Mouse (Mus musculus) hematopoietic stem cell, adult 5-6 weeks (primary cell): ENCODE results near the gene Tmem259. TPM values are rescaled to one million over a fixed set of nuclear protein-coding genes. Genes with fewer than 3 reads are reported as not detected.

Source experiments
- ATAC-seq, 2 experiments: fragments of 125-278 bp in 1 of 2; replicated peaks in 1 of 2; 2 replicates each; pipeline ENCODE4 v1.8.0; 2016 to 2017; ENCODE audit warnings: inconsistent platforms in 2 of 2, mild to moderate bottlenecking in 2 of 2, moderate number of reproducible peaks in 2 of 2, low read depth in 1 of 2, moderate TSS enrichment in 1 of 2; ENCODE audit not compliant: low FRiP score in 2 of 2, poor library complexity in 2 of 2, severe bottlenecking in 2 of 2, insufficient read depth in 1 of 2, low TSS enrichment in 1 of 2
- total RNA-seq: library from RNA; stranded (forward); fragments of 172-1452, 232-1000 nt; gene quantifications from 2 replicates; pipeline ENCODE4 v1.2.3, GENCODE M21; 2017

The Tmem259 gene
- total RNA-seq = 47.4 and 59.9 TPM in 2 replicates

DNA sequence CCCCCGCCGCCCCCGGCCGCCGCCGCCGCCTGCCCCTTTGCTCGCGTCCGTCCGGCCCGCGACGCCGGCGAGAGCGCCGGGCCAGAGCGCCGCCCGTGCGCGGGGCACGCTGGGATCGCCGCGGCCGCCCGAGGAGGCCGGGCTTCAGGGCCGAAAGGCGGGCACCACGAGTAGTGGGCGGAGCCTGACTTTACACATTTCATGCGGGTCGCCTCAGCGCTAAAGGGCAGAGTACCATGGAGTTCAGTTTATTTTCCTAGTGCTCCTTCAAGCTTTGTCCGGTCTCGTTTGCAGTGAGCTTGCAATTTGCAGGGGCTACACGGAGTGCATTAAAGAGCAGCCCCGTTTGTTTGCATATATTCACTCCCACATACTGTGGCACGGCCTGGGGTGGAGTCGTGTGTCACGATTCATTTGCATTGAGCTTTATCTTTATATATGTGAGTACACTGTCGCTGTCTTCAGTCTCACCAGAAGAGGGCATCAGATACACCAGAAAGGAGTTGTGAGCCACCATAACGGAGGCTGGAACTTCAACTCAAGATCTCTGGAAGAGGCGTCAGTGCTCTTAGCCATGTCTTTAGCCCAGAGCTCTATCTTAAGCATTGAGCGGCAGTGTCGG, at the start of gene Tmem259:
Tmem259 (minus strand) TSS at position 136 of the 622 bp plus-strand sequence.
- ATAC-seq = peak; percentile 36 to 40

DNA sequence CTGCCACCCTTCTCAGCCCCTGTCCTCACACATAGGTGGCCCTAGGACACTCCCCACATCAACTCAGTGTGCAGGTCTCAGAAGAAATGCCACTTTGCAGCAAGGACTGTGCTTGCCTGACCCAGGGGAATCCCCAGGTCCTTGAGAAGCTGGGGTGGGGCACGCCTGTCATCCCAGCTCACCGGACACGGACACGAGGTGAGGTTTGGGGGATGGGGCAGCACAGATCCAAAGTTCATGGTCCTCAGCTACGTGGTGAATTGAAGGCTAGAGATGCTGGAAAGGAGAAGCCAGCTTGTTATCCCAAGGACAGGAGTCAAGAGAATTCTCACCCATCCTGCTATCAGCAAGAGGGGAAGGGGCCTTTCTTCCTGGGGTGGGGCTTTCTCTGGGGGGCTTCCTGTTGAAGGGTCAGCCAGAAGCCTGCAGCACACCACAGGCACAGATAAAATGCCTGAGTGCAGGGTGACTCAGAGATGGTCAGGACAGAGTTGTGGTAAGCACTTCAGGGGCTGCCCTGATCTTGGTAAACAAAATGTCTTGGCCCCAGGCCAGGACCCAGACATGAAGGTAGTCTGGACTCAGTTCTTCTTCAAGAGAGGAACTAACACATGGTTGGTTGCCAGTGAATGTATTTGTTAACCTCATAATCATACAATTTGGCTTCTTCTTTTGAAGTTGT, 48.8 kb upstream of the Tmem259 start:
- ATAC-seq = peak; percentile 37 to 56

DNA sequence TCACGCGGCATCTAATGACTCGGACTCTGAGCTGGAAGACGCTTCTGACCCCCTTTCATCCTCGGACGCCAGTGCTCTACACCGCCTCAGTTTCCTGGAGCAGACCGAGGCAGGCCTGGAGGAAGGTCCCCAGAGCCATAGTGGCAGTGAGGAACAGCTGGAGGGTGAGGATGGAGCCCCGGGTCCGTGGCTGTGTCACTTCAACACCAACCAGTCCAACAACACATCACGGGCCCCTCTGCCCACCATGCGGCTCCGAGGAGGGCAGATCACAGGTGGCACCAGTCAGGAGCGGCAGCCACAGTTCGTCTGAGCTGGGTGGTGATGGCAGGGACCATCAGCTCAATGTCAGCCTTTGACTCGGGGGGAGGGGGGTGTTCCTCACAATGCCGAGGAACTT, 46.6 kb upstream of the Tmem259 start:
- no peak for ATAC-seq

DNA sequence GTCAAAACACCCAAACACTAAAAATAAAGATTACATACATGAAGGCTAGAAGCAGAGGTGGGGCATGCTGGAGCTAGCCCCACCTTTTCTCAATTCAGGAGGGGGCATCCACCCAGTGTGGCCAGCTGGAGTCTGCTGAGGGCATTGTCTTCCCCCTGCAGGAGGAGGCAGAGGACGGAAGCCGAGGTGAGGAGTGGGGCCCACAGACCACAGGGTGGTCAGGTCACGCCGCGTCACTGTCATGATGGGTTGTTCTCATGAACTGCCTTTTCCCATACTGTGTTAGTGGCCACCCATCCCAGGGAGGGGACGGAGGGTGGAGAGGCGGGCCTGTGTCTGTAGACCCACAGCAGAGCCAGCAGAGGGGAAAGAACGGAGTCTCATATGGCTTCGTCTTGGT, 46.1 kb upstream of the Tmem259 start:
- 0 out of 4 replicates have a peak, but pooled peaks of 1 of the 2 experiments have one; percentile 2 for ATAC-seq

DNA sequence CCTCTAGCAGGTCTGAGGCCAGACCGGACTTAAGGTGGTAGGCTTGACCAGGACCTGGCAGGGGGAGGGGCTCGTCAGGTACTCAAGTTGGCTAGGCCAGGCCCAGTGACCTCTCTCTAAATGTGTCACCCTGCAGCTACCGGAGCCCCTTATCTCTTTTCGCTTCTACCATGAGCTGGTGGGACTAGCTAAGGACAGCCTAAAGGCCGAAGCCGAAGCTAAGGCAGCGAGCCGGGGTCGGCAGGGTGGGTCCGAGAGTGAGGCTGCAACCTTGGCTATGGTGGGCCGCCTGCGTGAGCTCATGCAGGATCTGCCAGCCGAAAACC, 44.4 kb upstream of the Tmem259 start:
- no peak for ATAC-seq

DNA sequence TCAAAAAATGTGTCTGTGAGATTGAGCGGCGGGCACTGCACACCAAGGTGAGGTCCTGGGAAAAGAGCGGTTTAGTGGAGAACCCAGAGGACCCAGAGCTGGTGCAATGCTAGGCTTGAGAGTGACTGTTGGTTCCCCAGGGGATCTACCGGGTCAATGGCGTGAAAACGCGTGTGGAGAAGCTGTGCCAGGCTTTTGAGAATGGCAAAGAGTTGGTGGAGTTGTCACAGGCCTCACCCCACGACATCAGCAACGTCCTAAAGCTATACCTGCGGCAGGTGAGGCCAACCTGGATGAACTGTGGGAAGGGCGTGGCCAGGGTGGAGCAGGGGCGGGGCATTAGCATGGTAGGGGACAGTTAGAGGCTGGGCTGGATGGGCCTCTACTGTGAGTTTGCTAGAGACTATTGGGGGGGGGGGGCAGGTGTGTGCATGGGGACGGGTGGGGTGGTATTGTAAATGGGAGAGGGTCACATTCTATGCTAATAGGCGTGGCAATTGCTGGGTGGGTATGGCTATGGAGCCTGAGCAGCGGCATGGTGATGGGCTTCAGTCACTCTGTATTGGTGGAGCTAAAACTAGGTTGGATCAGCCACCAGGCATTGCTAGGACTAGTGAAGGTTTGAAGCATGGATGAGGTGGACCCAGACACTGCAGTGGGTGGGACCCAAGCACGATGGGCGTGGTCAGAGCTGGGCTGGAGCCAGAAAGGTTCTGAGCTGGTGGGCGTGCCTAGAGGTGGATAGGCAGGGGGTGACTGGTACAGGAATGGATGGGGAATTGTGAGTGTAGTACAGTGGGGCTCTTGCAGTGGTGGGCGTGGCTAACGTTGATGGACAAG, 43.8 kb upstream of the Tmem259 start:
- ATAC-seq = no peak

DNA sequence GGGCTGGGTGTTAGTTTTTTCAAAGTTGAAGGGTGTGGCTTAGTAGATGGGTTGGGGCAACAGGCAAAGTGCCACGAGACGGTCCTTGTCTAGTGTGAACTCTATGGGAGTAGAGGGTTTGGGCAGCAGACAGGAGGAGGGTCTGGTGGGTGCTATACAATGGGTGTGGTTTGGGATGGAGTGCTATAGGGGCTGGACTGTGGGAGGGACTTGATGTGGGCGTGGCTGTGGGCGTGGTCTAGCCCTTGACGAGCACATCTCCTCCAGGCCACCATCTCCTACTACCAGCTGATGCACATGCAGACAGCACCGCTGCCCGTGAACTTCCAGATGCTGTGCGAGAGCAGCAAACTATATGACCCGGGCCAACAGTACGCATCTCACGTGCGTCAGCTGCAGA, 41.8 kb upstream of the Tmem259 start:
- no peak for ATAC-seq

DNA sequence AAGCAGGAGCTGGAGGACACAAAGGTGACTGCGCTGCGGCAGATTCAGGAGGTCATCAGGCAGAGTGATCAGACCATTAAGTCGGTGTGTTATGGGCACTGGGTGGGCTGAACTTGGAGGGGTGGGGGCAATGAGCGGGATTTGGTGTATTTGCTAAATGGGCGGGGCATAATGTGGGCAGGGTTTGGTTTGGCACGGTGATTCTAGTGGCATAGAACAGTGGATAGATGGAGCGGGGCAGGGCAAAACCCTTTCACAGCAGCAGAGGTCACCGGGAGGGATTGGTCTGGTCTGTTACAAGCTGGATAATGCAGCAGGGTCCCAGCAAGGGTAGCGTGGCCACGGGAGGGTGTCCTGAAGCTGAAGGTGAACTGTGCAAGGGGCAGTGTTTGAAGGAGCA, 41.3 kb upstream of the Tmem259 start:
- ATAC-seq = no peak

DNA sequence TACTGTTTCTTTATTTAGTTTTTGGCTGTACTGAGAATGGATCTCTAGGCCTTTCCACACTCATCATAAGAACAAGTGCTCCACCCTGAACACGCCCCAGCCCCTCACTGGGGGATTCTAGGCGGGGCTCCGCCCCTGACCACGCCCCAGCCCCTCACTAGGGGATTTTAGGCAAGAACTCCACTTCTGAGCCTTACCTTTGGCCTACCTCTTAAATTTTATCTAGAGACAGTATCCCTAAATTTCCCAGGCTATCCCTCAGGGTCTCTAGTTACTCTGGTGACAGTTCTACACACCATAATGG, 40.9 kb upstream of the Tmem259 start:
- ATAC-seq = no peak

DNA sequence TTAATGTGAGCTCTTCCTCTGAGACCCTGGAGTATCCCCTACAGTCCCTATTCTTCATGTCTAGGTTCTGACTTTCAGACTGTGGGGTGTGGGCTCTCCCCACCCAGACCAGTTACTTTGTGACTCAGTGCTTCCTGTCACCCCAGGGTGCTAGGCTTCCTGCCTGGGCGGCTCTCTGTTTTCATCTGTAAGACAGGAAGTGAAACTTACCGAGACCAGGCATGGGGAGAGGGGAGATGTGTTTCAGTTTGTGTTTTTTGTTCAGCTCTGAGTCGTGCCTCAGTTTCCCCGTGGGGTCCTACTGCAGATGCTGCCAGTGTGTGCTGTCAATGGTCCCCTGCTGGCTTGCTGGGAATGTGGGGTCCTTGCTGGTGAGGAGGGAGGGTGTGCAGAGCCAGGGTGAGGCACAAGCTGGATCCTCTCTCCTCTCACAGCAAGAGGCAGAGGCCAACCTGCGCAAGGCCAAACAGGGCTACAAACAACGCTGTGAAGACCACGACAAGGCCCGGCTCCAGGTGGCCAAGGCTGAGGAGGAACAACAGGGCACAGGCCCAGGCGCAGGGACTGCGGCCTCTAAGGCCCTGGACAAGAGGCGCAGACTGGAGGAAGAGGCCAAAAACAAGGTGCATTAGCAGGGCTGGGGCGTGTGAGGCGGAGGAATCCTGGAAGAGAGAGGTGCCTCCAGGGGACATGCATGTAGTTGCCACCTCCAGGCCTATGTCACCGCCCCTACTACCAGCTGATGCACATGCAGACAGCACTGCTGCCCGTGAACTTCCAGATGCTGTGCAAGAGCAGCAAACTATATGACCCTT, 40.3 kb upstream of the Tmem259 start:
- peak in 1 of 2 experiments; percentile 26; a peak in 1 of 4 replicates for ATAC-seq

DNA sequence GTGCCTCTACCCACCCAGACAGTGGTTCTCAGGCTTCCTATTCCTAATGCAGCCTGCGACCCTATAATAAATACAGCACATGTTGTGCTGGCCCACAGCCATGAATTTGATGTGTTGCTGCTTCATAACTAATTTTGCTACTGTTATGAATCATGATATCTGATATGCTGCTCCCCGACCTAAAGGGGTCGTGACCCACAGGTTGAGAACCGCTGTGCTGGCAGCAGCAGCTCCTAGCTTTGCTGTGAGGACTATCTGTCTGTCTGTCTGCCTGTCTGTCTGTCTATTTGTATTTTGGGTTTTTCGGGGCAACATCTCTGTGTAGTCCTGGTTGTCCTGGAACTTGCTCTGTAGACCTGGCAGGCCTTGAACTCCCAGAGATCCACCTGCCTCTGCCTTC, 39.6 kb upstream of the Tmem259 start:
- ATAC-seq = no peak

DNA sequence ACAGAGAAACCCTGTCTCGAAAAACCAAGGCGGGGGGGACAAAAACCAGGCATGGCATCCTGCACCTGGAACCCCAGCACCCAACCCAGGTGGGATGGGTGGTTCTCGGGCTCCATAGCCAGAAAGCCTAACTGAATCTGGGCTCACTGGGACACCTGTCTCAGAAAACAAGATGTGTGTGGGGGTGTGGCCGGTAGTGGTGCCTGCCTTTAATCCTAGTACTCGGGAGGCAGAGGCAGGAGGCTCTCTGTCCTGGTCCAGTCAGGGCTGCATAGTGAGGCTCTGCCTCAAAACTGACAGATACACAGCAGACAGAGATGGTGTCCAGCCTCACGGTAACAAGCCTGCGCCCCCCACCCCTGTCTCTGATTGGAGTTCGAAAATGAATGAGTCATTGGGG, 38.7 kb upstream of the Tmem259 start:
- no peak for ATAC-seq

DNA sequence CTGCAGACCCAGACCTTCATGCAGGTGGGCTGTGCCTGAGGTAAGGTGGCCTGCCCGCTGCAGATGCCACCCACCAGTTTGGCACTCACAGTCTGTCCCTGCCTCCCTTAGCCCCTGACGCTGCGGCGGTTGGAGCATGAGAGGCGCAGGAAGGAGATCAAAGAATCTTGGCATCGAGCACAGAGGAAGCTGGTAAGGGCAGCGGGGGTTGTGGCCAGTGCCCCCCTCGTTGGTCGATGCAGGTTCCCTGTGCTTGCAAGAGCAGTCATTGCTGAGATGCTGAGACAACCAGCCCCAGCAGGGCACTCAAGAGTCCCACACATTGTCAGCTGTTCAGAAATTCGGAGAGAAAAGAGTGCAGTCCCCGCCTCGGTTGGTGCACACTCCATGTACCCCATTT, 38.0 kb upstream of the Tmem259 start:
- peak; percentile 33 to 55 for ATAC-seq

DNA sequence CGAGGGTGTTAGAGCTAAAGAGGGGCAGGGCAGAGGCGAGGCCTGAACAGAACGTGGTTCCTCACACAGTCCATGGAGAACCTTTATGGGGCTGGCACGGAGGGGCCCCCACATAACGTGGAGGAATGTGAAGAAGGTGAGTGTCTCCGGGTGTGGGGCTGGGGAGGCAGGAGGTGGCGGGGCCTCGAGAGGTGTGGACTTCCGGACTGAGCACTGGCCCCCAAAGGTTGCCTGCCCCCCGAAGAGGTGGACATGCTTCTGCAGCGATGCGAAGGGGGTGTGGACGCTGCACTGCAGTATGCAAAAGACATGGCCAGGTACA, 37.2 kb upstream of the Tmem259 start:
- ATAC-seq = no peak

DNA sequence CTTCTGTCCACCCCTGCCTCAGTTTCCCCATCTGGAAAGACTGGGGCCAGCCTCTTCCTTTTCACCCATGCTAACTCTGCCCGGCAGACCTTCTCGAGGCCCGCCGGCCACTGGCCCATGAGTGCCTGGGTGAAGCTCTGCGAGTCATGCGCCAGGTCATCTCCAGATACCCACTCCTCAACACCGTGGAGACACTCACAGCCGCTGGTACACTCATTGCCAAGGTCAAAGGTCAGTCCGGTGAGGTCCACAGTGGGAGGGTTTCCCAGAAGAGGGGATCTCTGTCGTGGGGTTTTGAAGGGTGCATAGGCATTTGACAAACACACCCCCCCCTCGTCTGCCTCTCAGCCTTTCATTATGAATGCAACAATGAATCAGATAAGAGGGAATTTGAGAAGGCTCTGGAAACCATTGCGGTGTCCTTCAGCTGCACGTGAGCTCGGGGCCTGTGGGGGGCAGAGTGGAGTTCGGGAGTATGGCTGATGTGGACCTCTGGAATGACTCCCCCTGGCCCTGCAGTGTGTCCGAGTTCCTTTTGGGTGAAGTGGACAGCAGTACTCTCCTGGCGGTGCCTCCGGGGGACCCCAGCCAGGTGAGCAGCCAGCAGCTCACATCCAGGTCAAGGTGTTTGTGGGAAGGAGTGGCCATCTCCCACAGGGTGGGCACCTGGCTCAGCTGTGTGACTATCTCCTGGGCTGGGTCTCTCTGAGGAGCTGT, 36.6 kb upstream of the Tmem259 start:
- ATAC-seq = no peak

DNA sequence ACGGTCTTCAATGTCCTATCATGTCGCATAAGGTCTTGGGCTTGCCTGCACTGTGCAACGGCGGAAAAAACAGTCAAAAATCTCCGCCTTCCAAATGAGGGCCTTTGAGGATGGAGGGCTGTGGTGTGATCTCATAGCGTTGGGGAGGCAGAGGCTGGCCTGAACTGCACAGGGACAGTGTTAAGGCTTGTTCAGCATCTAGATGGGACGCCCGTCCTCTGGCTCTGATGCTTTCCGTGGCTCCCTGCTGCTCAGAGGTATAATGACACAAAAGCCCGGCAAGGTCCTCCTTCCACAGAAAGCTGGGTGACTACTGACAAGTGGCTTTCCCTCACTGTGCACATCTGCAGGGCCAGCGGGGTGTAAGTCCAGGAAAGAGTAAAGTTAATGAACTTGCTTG, 36.1 kb upstream of the Tmem259 start:
- no peak for ATAC-seq

DNA sequence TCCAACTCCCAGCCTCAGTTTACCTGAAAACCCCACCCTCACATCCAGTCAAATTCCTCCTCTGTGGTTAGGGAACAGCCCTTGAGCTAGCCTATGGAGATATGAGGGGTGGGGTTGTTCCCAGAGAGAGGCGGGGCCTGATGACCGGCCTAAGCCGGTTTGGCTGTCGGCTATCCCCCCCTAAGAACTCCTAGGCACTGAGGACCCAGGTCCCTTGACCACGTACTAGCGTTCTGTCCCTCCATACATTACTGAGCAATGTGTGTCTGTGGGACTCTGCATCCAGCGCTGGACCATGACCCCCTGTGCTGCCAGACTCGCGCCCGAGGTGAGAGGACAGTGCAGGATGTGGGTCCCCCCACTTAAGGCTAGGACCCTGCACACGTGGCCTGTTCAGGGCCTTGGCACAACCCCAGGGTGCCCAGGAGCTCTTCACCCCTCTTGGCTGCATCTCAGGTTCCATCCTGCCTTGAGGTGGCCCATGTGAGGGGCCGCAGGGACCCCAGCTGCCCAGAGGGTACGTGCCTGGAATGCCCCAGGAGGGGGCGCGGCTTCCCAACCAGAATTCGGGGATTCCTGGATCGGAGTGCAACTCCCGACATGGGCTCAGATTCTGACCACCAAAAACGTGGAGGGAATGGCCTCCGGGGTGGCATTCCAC, 35.5 kb upstream of the Tmem259 start:
- ATAC-seq = no peak
